Mouse (Mus musculus): ENCODE data around the gene Actb.

Gene Actb

GRCm38 (mm10) chr5:142926940-142927228, 20.3 kb upstream of the Actb start:
- Histone ChIP-seq H3K36me3 (ENCODE audit: insufficient read depth, low read length) (no peaks in the 10 kb centered on the region), H3K4me1 (replicated peaks; ENCODE audit: low read depth, low read length) (peaks cover 87% of the 10 kb centered on the region), H3K27me3 (ENCODE audit: insufficient read depth, low read length) (no peaks in the 10 kb centered on the region), H3K9me3 (ENCODE audit: low read length) (peaks cover 8% of the 10 kb centered on the region; the same call in 1 of the 2 replicates), H3K4me3 (replicated peaks; ENCODE audit: low read length) (peak overlapping the region; percentile 60)
- TF ChIP-seq NANOG (IDR thresholded peaks at IDR 0.05; ENCODE audit: borderline replicate concordance, low read length) (no peak), CTCF (conservative IDR thresholded peaks at IDR 0.05; ENCODE audit: low read length) (no peak), POU5F1 (IDR thresholded peaks at IDR 0.05; ENCODE audit: borderline replicate concordance, low read length) (no peak)

DNA sequence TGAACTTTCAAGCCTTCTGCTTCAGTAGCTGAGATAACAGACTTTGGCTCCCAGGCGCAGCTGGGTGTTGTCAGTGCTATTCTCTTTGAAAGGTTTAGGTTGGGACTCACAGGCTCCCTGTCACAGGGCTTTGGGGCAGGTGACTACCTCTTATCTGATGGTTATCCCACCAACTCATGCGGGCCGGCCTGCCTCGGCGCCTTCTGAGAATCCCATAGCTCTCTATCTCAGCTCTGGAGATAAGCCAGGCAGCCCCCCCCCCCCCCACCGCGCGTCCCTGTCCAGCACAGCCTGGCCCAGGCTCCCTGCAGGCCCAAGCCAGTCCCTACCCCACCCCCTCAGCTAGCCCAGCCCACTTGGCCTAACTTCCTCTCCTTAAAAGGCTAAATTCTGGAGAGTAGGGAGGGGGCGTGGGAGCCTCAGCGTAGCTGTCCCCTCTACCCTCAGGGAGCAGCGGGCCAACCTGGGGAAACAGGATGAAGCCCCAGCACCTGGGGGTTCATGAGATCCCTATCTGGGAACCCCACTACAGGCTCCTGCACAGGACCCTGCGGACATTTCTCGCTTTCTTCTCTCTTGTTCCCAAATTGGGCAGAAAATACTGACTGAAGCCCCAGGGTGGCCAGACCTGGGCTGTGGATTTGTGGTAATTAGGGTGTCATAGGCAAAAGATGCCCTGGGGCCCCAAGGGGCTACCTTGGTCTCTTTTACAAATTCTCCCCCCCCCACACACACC, 19.8 kb upstream of the Actb start:
- Histone ChIP-seq H3K4me1 (replicated peaks; ENCODE audit: low read depth, low read length) (peaks cover 87% of the 10 kb centered on the region), H3K4me3 (replicated peaks; ENCODE audit: low read length) (peak overlapping the region; percentile 60), H3K27me3 (ENCODE audit: insufficient read depth, low read length) (no peaks in the 10 kb centered on the region), H3K36me3 (ENCODE audit: insufficient read depth, low read length) (no peaks in the 10 kb centered on the region), H3K9me3 (ENCODE audit: low read length) (peaks cover 8% of the 10 kb centered on the region; the same call in 1 of the 2 replicates)
- TF ChIP-seq NANOG (IDR thresholded peaks at IDR 0.05; ENCODE audit: borderline replicate concordance, low read length) (no peak), POU5F1 (IDR thresholded peaks at IDR 0.05; ENCODE audit: borderline replicate concordance, low read length) (no peak), CTCF (conservative IDR thresholded peaks at IDR 0.05; ENCODE audit: low read length) (no peak)

DNA sequence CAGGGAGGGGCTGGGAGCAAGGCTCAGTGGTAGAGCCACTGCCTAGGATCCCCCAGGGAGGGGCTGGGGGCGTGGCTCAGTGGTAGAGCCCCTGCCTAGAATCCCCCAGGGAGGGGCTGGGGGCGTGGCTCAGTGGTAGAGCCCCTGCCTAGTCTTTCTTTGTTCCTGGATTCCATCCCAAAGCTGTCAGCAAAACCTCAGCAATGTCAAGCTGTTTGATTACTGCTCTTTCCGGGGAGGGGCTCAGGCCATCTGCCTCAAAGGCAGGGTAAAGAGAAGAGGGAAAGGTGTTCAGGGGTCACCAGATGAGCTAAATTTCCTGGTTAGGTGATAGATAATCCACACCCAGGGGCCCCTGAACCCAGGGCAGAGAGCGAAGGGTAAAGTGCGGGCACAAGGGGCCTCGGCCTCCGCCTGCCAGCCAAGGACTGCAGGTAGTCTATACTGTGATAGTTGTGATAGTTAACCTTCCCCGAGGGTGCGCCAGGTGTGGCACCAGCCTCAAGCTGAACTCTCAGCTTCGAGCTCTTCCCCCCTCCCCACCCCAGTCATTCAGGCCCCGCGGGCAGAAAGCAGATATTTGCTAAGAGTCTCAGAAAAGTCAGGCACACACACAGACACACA, 17.9 kb upstream of the Actb start:
- peaks cover 8% of the 10 kb centered on the region; the same call in 1 of the 2 replicates for H3K9me3 ChIP-seq (ENCODE audit: low read length)
- H3K36me3 ChIP-seq (ENCODE audit: insufficient read depth, low read length): no peaks in the 10 kb centered on the region
- TF ChIP-seq POU5F1 (IDR thresholded peaks at IDR 0.05; ENCODE audit: borderline replicate concordance, low read length) (no peak), NANOG (IDR thresholded peaks at IDR 0.05; ENCODE audit: borderline replicate concordance, low read length) (peak; percentile 53; the same call in 1 of the 2 replicates), CTCF (conservative IDR thresholded peaks at IDR 0.05; ENCODE audit: low read length) (no peak)

DNA sequence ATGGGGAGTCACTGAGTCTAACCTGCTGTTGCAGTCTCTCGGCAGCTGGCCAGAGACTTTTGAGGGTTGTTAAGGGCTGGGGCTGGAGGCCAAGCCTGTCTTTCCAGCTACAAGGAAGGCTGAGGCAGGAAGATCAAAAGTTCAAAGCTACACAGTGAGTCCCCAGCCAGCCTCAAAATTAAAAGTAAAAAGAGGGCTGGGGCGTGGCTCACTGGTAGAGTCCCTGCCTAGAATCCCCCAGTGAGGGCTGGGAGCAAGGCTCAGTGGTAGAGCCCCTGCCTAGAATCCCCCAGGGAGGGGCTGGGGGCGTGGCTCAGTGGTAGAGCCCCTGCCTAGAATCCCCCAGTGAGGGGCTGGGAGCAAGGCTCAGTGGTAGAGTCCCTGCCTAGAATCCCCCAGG, 17.2 kb upstream of the Actb start:
- no peaks in the 10 kb centered on the region for H3K36me3 ChIP-seq (ENCODE audit: insufficient read depth, low read length)
- peaks cover 8% of the 10 kb centered on the region; the same call in 1 of the 2 replicates for H3K9me3 ChIP-seq (ENCODE audit: low read length)
- no peak overlapping the region for H3K4me3 ChIP-seq (replicated peaks; ENCODE audit: low read length)
- H3K4me1 ChIP-seq (replicated peaks; ENCODE audit: low read depth, low read length): peaks cover 93% of the 10 kb centered on the region
- TF ChIP-seq NANOG (IDR thresholded peaks at IDR 0.05; ENCODE audit: borderline replicate concordance, low read length) (no peak), CTCF (conservative IDR thresholded peaks at IDR 0.05; ENCODE audit: low read length) (no peak), POU5F1 (IDR thresholded peaks at IDR 0.05; ENCODE audit: borderline replicate concordance, low read length) (no peak)
- H3K27me3 ChIP-seq (ENCODE audit: insufficient read depth, low read length): no peaks in the 10 kb centered on the region

More for the DNA sequence above, 17.9 kb upstream of the Actb start:
- H3K27me3 ChIP-seq (ENCODE audit: insufficient read depth, low read length): no peaks in the 10 kb centered on the region
- H3K4me1 ChIP-seq (replicated peaks; ENCODE audit: low read depth, low read length): peaks cover 91% of the 10 kb centered on the region
- peak overlapping the region; percentile 57 for H3K4me3 ChIP-seq (replicated peaks; ENCODE audit: low read length)

- TF ChIP-seq POU5F1 (IDR thresholded peaks at IDR 0.05; ENCODE audit: borderline replicate concordance, low read length) (no peak), NANOG (IDR thresholded peaks at IDR 0.05; ENCODE audit: borderline replicate concordance, low read length) (no peak), CTCF (conservative IDR thresholded peaks at IDR 0.05; ENCODE audit: low read length) (no peak)
- peaks cover 83% of the 10 kb centered on the region for H3K4me1 ChIP-seq (replicated peaks; ENCODE audit: low read depth, low read length)
- H3K9me3 ChIP-seq (ENCODE audit: low read length): peaks cover 8% of the 10 kb centered on the region; the same call in 1 of the 2 replicates
- no peak overlapping the region for H3K4me3 ChIP-seq (replicated peaks; ENCODE audit: low read length)
- no peaks in the 10 kb centered on the region for H3K36me3 ChIP-seq (ENCODE audit: insufficient read depth, low read length)
- no peaks in the 10 kb centered on the region for H3K27me3 ChIP-seq (ENCODE audit: insufficient read depth, low read length)
Measured at GRCm38 (mm10) chr5:142922251-142922650, 15.7 kb upstream of the Actb start.

DNA sequence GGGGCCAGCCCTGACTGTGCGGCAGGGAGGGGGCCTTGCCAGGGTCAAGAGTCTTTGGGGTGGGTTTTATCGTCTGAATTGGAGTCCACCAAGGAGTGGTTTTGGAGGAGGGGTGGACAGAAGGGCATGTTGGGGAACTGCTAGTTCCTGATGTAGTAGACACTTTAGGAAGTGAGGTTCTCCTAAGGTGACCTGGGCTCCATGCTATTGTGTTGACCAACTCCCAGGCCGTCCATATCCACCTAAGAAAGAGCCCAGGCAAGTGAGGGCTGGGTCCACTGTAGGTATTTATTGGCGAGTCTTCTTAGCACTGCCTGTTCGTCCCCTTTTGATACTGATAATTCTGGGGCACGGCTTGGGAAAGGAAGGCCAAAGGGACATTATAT, 14.5 kb upstream of the Actb start:
- Histone ChIP-seq H3K27me3 (ENCODE audit: insufficient read depth, low read length) (no peaks in the 10 kb centered on the region), H3K4me1 (replicated peaks; ENCODE audit: low read depth, low read length) (peaks cover 82% of the 10 kb centered on the region), H3K9me3 (ENCODE audit: low read length) (peaks cover 8% of the 10 kb centered on the region; the same call in 1 of the 2 replicates), H3K36me3 (ENCODE audit: insufficient read depth, low read length) (no peaks in the 10 kb centered on the region), H3K4me3 (replicated peaks; ENCODE audit: low read length) (peak overlapping the region; percentile 52)
- TF ChIP-seq CTCF (conservative IDR thresholded peaks at IDR 0.05; ENCODE audit: low read length): no peak
- TF ChIP-seq POU5F1 (IDR thresholded peaks at IDR 0.05; ENCODE audit: borderline replicate concordance, low read length): no peak
- no peak for TF ChIP-seq NANOG (IDR thresholded peaks at IDR 0.05; ENCODE audit: borderline replicate concordance, low read length)

GRCm38 (mm10) chr5:142920311-142921073, 13.9 kb upstream of the Actb start:
- TF ChIP-seq CTCF (conservative IDR thresholded peaks at IDR 0.05; ENCODE audit: low read length): no peak
- H3K4me1 ChIP-seq (replicated peaks; ENCODE audit: low read depth, low read length): peaks cover 80% of the 10 kb centered on the region
- H3K36me3 ChIP-seq (ENCODE audit: insufficient read depth, low read length): no peaks in the 10 kb centered on the region
- peaks cover 8% of the 10 kb centered on the region; the same call in 1 of the 2 replicates for H3K9me3 ChIP-seq (ENCODE audit: low read length)
- H3K4me3 ChIP-seq (replicated peaks; ENCODE audit: low read length): peak overlapping the region; percentile 52
- H3K27me3 ChIP-seq (ENCODE audit: insufficient read depth, low read length): no peaks in the 10 kb centered on the region

- H3K27me3 ChIP-seq (ENCODE audit: insufficient read depth, low read length): no peaks in the 10 kb centered on the region
- no peaks in the 10 kb centered on the region for H3K36me3 ChIP-seq (ENCODE audit: insufficient read depth, low read length)
- H3K9me3 ChIP-seq (ENCODE audit: low read length): no peaks in the 10 kb centered on the region
- H3K4me1 ChIP-seq (replicated peaks; ENCODE audit: low read depth, low read length): peaks cover 76% of the 10 kb centered on the region
- TF ChIP-seq POU5F1 (IDR thresholded peaks at IDR 0.05; ENCODE audit: borderline replicate concordance, low read length) (no peak), NANOG (IDR thresholded peaks at IDR 0.05; ENCODE audit: borderline replicate concordance, low read length) (no peak), CTCF (conservative IDR thresholded peaks at IDR 0.05; ENCODE audit: low read length) (no peak)
- H3K4me3 ChIP-seq (replicated peaks; ENCODE audit: low read length): no peak overlapping the region
Measured at GRCm38 (mm10) chr5:142917402-142917801, 10.8 kb upstream of the Actb start.

All from E14TG2a.4 (cell line).